Mouse (Mus musculus) embryonic facial prominence, embryonic 12.5 days (tissue): ENCODE measurements around the gene Mpz. TPM values are rescaled to one million over a fixed set of nuclear protein-coding genes. Genes with fewer than 3 reads are reported as not detected.

Experiments used
- ATAC-seq: fragments of 200-750 bp; cut with Nextera tagmentation; 2 replicates; pipeline ENCODE4 v1.8.0; 2017; ENCODE audit not compliant: insufficient number of reproducible peaks, insufficient read depth, low FRiP score, low TSS enrichment
- H3K27ac ChIP-seq: fragments of 300-500 bp; sonication (generic); 2 replicates; pipeline ENCODE4 v1.5.1; 2016; ENCODE audit warnings: mild to moderate bottlenecking
- H3K27me3 ChIP-seq: fragments of 300-500 bp; sonication (generic); 2 replicates; pipeline ENCODE4 v1.6.1; 2016; ENCODE audit warnings: mild to moderate bottlenecking, moderate library complexity
- H3K36me3 ChIP-seq: fragments of 300-500 bp; sonication (generic); 2 replicates; pipeline ENCODE4 v1.6.1; 2016; ENCODE audit warnings: mild to moderate bottlenecking
- H3K4me1 ChIP-seq: fragments of 300-500 bp; sonication (generic); 2 replicates; pipeline ENCODE4 v1.6.1; 2016
- H3K4me2 ChIP-seq: fragments of 300-500 bp; sonication (generic); replicated peaks from 2 replicates; pipeline ENCODE4 v1.6.1; 2016; ENCODE audit warnings: mild to moderate bottlenecking, moderate library complexity
- H3K4me3 ChIP-seq: fragments of 300-500 bp; sonication (generic); 2 replicates; pipeline ENCODE4 v1.5.1; 2016; ENCODE audit warnings: mild to moderate bottlenecking
- H3K9ac ChIP-seq: fragments of 300-500 bp; sonication (generic); 2 replicates; pipeline ENCODE4 v1.6.1; 2016; ENCODE audit warnings: mild to moderate bottlenecking, moderate library complexity
- H3K9me3 ChIP-seq: fragments of 300-500 bp; sonication (generic); 2 replicates; pipeline ENCODE4 v1.6.1; 2016; ENCODE audit warnings: mild to moderate bottlenecking, moderate library complexity
- WGBS: fragments of 180-500 bp; shearing (Covaris S2); methylation state at CpG from one replicate; pipeline ENCODE4 v1.1.7; 2016; 5-methylcytosine and 5-hydroxymethylcytosine counted together
- polyA plus RNA-seq: library from polyadenylated mRNA; unstranded; fragments of >200 nt; fragmentation: Nextera tagmentation; extraction: Ambion mirVana; gene quantifications from 2 replicates; pipeline ENCODE4 v1.2.1, GENCODE M21; 2016

Gene Mpz
- polyA plus RNA-seq, 1 experiment from 2014 or later, result 4.5 TPM

DNA sequence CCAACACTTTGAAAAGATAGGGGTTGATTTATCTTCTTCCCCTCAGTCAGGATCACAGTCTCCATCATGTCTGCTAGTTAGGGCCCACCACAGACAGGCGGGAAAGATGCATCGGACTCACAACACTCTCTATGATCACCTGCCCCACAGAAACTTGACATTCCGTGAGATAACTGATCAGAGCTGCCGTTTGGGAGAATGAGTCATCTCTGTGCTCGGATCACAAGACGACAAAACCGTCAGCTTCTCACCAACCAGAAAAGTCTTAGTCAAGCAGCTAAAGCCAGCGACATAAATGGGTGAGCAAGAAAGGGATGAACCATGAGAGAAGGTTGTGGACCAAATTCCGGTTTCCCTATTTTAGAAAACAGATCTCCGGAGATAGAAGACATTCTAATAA is 41.8 kb downstream of the Mpz start:
- Histone ChIP-seq H3K36me3 (no peaks in the 10 kb centered on the region), H3K27ac (no peak overlapping the region), H3K4me2 (no peak overlapping the region), H3K9ac (no peak overlapping the region), H3K27me3 (peaks cover 61% of the 10 kb centered on the region), H3K4me1 (peaks cover 43% of the 10 kb centered on the region), H3K4me3 (no peak overlapping the region), H3K9me3 (no peaks in the 10 kb centered on the region)
- ATAC-seq, result no peak
- WGBS, result 46% methylated on average over 10 of the region's 10 CpGs

- ATAC-seq, result no peak
- Histone ChIP-seq H3K27me3 (peaks cover 65% of the 10 kb centered on the region), H3K9me3 (no peaks in the 10 kb centered on the region), H3K4me2 (peak overlapping the region; percentile 42), H3K4me3 (peak overlapping the region; percentile 16), H3K27ac (no peak overlapping the region), H3K36me3 (no peaks in the 10 kb centered on the region), H3K9ac (no peak overlapping the region), H3K4me1 (peaks cover 40% of the 10 kb centered on the region)
- WGBS, result 3% methylated on average over 18 of the region's 18 CpGs
These were observed 42.8 kb downstream of the Mpz start for GRCm38 (mm10) chr1:171193093-171193840.

- H3K4me3 ChIP-seq, result no peak overlapping the region
- no peaks in the 10 kb centered on the region for H3K36me3 ChIP-seq
- H3K4me1 ChIP-seq, result peaks cover 33% of the 10 kb centered on the region
- WGBS, result 18% methylated on average over 11 of the region's 11 CpGs
- ATAC-seq, result no peak
- no peak overlapping the region for H3K27ac ChIP-seq
- H3K9ac ChIP-seq, result no peak overlapping the region
- H3K27me3 ChIP-seq, result peaks cover 72% of the 10 kb centered on the region
- peak overlapping the region; percentile 42 for H3K4me2 ChIP-seq
- no peaks in the 10 kb centered on the region for H3K9me3 ChIP-seq
These were observed 43.7 kb downstream of the Mpz start for GRCm38 (mm10) chr1:171193911-171194830.

DNA sequence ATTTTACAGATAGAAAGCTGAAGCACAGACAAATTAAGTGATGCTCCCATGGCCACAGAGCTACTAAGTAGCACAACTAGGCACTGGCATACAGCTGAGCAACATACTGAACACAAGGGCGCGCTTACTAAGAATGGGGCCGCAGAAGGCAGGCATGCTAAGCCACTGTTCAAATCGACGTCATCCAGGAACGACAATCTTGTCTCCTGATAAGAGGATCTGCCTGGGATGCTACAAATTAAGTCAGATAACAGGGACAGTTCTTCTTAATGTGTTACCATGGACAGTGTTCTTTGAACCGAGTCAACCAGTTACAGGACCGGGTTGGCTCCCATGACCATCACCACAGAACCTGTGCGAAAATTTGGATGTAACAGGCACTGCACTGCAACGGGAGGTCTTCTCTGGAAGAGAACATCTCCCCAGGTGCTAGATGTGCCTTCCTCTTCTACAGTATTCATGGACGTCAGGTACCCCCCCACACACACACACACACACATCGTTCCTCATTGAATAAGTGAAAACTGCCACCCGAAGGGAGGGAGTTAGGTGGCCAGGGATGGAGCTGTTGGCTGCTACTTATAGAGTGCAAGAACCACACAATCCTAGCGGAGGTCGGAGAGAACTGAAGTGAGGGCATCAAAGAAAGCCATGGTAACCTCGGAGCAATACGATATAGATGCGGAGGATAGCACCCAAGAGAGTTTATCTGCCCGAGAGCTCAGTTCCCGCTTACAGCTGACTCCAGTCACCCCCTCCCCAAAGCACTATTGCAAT is 44.7 kb downstream of the Mpz start:
- no peaks in the 10 kb centered on the region for H3K9me3 ChIP-seq
- H3K36me3 ChIP-seq, result no peaks in the 10 kb centered on the region
- no peak overlapping the region for H3K27ac ChIP-seq
- H3K4me1 ChIP-seq, result peaks cover 25% of the 10 kb centered on the region
- peaks cover 73% of the 10 kb centered on the region for H3K27me3 ChIP-seq
- peak overlapping the region; percentile 53 for H3K9ac ChIP-seq
- H3K4me2 ChIP-seq, result peak overlapping the region; percentile 99
- WGBS, result 4% methylated on average over 20 of the region's 20 CpGs
- peak overlapping the region; percentile 52 for H3K4me3 ChIP-seq
- ATAC-seq, result no peak

DNA sequence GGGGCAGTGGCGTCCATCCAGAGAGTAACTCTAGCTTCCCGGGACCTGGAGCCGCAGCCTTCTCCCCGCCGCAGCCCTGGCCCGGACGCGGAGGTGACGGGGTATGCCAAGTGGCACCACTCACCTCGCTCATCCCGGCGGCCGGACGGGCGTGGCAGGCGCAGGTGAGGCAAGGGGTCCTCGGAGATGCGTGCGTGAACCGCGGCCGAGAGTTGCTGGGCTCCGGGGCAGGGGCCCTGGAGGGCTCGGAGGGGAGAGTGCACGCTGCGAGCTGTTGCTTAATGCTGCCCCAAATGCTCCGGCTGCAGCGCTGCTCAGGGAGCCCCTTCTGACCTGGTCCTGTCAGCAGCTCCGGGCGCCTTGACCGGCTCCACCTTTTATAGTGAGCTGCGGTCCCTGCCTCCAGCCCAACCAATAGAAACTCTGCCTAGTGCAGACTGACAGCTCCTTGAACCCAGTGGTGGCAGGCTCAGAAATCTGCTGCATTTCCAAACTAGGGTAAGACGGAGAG is 45.4 kb downstream of the Mpz start, which contains the start of gene Pcp4l1:
TSS of gene Pcp4l1 (minus strand) at position 382 of the 511 bp plus-strand sequence.
- Histone ChIP-seq H3K36me3 (no peaks in the 10 kb centered on the region), H3K4me1 (peaks cover 25% of the 10 kb centered on the region), H3K27me3 (peaks cover 69% of the 10 kb centered on the region), H3K9ac (peak within 1 kb of the TSS; percentile 53), H3K27ac (no peak within 1 kb of the TSS), H3K4me3 (peak within 1 kb of the TSS; percentile 52), H3K4me2 (peak within 1 kb of the TSS; percentile 99), H3K9me3 (no peaks in the 10 kb centered on the region)
- peak; percentile 86 for ATAC-seq
- WGBS, result 0% methylated on average over 33 of the region's 33 CpGs

- no peak overlapping the region for H3K4me3 ChIP-seq
- H3K4me1 ChIP-seq, result peaks cover 9% of the 10 kb centered on the region; the same call in 1 of the 2 replicates
- no peaks in the 10 kb centered on the region for H3K36me3 ChIP-seq
- 44% methylated on average over 1 of the region's 1 CpGs for WGBS
- H3K27me3 ChIP-seq, result peaks cover 38% of the 10 kb centered on the region
- no peaks in the 10 kb centered on the region for H3K9me3 ChIP-seq
- no peak overlapping the region for H3K4me2 ChIP-seq
- no peak for ATAC-seq
- H3K9ac ChIP-seq, result no peak overlapping the region
- H3K27ac ChIP-seq, result no peak overlapping the region
These were observed 49.0 kb downstream of the Mpz start for GRCm38 (mm10) chr1:171199532-171199931.

GRCm38 (mm10) chr1:171200769-171201168 is 50.3 kb downstream of the Mpz start:
- H3K4me2 ChIP-seq, result no peak overlapping the region
- no peaks in the 10 kb centered on the region for H3K36me3 ChIP-seq
- WGBS, result 97% methylated on average over 1 of the region's 1 CpGs
- no peak overlapping the region for H3K4me3 ChIP-seq
- no peak overlapping the region for H3K27ac ChIP-seq
- no peaks in the 10 kb centered on the region for H3K9me3 ChIP-seq
- ATAC-seq, result no peak
- peaks cover 26% of the 10 kb centered on the region for H3K27me3 ChIP-seq
- peaks cover 2% of the 10 kb centered on the region; the same call in 1 of the 2 replicates for H3K4me1 ChIP-seq
- no peak overlapping the region for H3K9ac ChIP-seq

GRCm38 (mm10) chr1:171203471-171204248 is 53.1 kb downstream of the Mpz start:
- WGBS, result 51% methylated on average over 10 of the region's 11 CpGs
- Histone ChIP-seq H3K4me1 (no peaks in the 10 kb centered on the region), H3K9ac (no peak overlapping the region), H3K27me3 (0 out of 2 replicates have a peak, but pooled peaks cover 7% of the 10 kb centered on the region), H3K4me2 (no peak overlapping the region), H3K9me3 (no peaks in the 10 kb centered on the region), H3K36me3 (no peaks in the 10 kb centered on the region), H3K4me3 (no peak overlapping the region), H3K27ac (no peak overlapping the region)
- no peak for ATAC-seq

- H3K27ac ChIP-seq, result no peak overlapping the region
- no peak overlapping the region for H3K4me2 ChIP-seq
- 0 out of 2 replicates have a peak, but pooled peaks cover under 1% of the 10 kb centered on the region for H3K27me3 ChIP-seq
- no peak for ATAC-seq
- WGBS, result 57% methylated on average over 7 of the region's 7 CpGs
- H3K36me3 ChIP-seq, result no peaks in the 10 kb centered on the region
- H3K9ac ChIP-seq, result no peak overlapping the region
- H3K4me3 ChIP-seq, result no peak overlapping the region
- no peaks in the 10 kb centered on the region for H3K4me1 ChIP-seq
- H3K9me3 ChIP-seq, result no peaks in the 10 kb centered on the region
These were observed 53.7 kb downstream of the Mpz start for GRCm38 (mm10) chr1:171204249-171204644.

GRCm38 (mm10) chr1:171205704-171206493 is 55.4 kb downstream of the Mpz start:
- no peak overlapping the region for H3K27ac ChIP-seq
- H3K4me3 ChIP-seq, result no peak overlapping the region
- no peak for ATAC-seq
- H3K9me3 ChIP-seq, result no peaks in the 10 kb centered on the region
- no peaks in the 10 kb centered on the region for H3K4me1 ChIP-seq
- no peaks in the 10 kb centered on the region for H3K27me3 ChIP-seq
- 78% methylated on average over 6 of the region's 6 CpGs for WGBS
- H3K9ac ChIP-seq, result no peak overlapping the region
- H3K4me2 ChIP-seq, result no peak overlapping the region
- no peaks in the 10 kb centered on the region for H3K36me3 ChIP-seq
